Mouse (Mus musculus): ENCODE measurements around the gene Surf2.

Gene Surf2

DNA sequence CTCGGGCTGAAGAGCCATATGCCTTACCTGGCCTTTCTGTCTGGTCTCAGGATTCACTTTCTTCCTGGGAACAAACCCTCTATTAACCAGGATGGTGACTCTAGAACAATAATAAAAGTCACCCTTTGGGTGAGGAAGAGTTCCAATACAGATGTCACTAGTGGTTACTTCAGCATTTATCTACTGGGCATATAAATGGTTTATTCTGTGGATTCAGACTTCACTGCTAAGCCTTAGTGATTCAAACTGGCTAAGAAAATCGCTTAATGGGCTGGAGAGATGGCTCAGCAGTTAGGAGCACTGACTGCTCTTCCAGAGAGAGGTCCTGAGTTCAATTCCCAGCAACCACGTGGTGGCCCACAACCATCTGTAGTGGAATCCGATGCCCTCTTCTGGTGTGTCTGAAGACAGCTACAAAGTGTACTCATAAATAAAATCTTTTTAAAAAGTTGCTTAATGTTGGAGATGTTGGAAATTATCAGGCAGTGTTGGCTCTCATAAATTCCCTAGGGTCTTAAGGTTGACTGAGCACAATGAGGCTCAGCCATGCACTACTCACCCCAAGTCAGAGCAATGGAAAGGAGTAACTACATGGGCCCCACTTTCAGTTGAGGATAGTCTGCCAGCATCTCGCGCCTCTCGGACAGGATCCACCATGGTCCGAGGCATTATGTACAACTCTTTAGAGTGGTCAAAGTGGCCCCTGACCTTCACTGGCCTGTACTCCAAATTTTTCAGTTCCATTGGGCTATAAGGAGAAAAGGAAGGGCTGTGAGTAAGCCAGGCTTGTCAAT lies 1.8 kb upstream of the Surf2 start:
- no peak for DNase-seq (ENCODE audit: low spot score)

DNA sequence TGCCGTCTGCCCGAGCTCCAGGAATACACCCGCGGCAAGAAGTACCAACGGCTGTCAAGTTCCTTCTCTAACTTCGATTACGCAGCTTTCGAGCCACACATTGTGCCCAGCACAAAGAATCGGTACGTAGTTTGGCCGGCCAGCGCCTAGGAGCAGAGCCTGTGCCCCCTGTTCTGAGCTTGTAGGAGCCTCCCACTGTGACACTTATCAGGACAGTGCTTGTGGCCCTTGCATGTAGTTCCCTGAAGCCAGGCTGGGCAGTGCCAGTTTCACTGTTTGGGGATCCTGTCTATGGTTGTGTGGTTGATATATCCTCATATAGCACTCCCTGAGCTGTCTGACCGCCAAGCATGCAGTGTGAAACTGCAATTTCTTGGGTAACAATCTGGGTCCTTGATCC lies 571 bp downstream of the Surf2 start:
- no peak for DNase-seq (ENCODE audit: low spot score)

DNA sequence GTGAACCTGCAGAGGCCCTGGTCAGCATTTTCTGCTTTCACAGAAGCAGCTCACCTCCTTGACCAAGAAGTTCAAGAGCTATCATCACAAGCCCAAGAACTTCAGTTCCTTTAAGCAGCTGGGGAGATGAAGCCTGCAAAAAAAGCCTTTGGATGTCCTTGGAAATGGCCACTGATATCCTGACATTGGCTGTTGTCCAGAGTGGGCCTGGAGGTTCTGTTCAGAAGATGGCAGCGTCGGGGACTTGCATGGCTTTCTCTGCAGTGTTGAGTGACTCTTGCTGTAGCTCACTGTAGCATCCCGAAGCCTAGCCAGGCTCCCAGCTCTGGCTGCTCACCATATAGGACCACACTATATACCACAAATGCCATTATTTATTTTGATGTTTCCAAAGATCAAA lies 3.5 kb downstream of the Surf2 start:
- DNase-seq (ENCODE audit: low spot score), result no peak

DNA sequence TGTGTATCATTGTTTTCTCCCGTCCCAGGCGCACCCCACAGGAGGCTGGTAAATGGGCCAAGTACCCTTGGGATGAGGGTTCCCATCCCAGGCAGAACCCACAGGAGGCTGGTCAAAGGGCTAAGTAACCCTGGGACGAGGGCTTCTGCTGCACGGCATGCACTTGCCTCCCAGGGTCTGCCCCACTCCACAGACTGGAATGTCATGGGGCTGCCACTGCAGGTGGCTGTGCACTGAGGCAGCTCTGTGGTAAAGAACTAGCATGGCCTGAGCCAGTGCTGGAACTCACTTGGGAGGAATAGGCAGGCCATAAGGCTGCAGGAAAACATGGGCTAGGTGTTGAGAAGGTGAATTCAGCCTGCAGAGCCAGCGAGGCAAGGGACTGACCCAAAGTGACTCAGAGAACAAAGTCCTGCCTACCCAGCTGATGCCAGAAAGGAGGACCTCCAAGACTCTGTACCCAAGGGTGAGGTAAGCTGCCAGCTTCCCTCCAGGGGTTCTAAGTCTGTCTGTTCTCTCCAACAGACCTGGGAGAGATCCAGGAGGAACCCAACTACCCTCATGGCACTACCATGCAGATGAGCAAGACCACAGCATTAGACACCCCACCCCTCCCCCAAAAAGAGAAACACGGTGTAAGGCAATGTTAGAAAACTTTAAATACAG lies 4.2 kb downstream of the Surf2 start:
- DNase-seq (ENCODE audit: low spot score), result no peak

DNA sequence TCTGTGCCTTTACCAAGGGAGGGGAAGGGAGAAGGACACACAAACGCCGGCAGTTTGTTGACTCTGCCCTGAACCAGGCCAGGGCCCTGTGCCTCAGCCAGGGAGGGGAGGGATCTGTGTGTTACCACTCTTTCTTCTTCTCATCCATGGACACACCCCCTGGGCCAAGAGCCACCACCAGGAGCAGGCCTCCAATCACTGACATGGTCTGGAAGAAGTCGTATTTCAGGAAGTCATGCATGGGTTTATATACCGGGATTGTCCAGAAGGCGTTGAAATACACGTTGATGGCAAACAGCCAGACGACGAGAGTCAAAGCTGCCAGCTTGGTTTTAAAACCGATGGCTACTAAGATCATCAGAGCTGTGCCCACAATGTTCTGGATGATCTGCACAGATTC lies 5.6 kb downstream of the Surf2 start:
- no peak for DNase-seq (ENCODE audit: low spot score)

DNA sequence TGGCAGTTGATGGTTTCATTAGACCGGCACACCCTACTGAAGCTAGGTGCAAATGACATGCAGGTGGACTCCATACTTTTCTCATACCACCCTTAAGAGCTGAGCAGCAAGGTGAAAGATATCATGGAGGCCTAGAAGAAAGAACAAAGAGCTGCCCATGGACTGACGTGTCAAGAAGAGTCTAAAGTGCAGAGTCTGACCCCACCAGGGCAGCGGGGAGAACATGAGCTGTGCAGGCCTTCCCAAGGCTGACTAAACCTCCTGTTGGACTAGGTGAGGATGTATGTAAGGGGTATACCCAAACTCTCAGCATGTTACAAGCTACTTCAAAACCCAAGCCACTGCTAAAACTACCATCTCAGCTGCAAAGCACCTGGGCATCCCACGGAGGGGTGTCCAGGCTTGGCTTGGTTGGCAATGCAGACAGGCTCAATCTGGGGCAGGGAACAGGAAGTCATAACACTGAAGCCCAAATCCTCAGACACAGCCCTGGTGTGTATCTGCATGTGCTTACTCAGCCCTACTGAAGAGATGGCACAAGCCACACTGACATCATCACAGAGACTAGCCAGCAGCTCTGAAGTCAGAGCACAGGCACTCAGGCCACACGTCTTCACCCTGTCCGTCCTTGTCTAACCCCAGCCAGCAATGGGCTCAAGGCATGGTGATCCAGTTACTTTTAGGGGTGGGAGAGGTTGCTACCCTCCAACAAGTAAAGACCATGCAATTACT lies 11.7 kb downstream of the Surf2 start:
- no peak for DNase-seq (ENCODE audit: low spot score)

DNA sequence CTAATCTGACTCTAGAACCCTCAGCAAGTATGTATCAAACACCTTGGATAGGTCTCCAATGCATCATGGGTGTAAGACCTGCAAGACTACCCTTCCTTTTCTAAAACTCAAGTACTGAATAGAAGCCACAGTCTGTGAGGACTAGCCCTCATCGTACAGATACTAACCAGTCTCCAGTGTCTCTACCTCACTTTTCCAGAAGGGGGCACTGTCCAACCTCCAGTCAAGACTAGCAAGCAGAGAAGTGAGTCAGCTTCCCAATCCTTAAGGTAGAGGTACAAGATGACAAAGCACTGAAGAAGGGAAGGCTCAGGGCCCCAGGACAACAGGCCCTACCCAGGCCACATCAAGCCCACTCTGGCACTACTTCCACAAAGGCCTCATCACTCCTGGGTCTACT lies 14.2 kb downstream of the Surf2 start:
- peak; percentile 51 for DNase-seq (ENCODE audit: low spot score)

DNA sequence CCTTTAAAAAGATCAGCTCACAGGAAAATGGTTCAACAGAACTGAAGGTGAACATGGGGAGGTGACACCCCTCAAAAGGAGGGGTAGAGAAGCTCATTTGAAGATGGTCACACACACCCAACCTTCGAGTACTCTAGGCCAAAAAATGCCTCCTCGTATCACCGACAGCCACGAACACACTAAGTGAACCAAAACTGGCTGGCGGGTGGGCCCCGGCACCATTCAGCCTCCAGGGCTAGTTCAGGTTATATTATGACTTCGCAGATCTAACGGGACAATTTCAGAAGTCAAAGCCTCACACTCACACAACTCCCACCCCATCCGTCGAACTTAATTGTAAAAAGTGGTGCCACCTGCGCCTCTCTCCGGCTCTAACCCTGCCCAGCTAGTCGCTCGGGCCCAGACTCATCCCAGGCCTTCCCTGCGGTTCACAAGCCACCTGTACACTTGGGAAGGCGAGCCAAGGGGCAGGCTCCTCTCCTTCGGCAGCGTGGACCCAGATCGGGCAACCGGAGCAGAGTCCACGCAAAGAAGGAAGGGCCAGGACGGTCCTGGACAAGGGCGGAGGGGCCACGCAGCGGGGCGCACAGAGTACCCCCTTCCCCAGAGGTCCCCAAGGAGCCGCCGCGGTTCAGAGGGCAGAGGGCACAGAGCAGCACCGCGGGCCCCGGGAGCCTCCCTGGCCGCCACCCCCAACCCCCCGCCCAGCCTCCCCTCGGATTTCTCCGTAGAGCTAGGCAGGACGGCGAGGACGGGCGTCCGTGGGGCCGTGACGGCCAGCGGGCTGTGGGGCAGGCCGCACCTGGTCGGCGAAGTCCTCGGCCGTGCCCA lies 16.5 kb downstream of the Surf2 start:
- no peak for DNase-seq (ENCODE audit: low spot score)

DNA sequence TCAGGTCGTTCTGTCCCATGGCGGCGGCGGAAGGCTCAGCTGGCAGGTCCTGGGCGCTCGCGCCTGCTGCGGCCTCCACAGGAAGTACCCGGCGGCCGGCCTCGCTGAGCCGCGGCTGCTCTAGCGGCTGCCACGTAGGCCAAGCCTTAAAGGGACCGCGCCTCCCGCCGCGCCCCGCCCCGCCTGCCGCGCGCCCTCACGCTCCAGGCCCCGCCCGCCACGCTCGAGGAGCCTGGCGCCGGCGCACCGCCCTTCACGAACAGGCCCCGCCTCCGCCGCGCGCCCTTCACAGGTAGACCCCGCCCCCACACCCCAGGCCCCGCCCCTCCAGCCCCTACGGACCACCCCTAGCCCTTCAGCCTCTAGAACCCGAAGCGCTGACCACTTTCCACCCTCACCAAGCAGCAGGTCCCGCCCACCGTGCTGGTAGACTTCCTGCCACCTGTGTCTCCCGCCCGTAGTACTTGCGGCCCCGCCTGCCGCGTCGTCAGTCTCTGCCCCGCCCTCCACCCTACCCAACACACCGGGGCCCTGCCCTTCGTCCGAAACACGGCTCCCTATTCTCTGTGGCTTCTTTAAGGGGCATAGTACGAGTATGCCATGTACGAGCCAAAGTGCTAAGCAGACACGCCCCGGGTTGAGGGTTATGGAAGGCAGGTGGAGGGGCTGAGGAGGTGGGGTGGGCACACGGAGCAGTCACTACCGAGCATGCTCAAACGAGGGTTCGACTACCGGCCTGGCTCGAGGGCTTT lies 17.3 kb downstream of the Surf2 start, which contains the start of the genes Surf4 and Stkld1:
Surf4 (minus strand) TSS at position 625 of the 752 bp plus-strand sequence.
Stkld1 (plus strand) TSS at position 744 of the 752 bp plus-strand sequence.
- DNase-seq (ENCODE audit: low spot score), result peak; percentile 86

DNA sequence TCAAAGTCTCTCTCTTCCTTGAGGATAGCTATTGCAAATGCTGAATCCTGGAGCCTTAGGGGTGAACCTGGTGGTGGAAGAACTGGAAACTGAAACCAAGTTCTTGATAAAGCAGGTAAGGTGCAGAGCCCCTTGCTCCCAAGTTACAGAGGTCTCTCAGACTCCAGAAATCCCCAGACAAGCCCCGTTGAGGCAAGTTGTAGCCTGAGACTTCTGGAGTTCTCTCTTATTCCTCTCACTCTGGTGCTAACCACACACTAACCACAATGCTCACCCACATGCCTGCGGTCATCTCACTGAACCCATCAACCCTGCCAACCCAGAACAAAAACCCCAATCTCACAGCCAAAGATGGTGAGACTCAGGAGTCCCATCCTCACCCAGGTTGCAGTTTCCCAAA lies 19.1 kb downstream of the Surf2 start:
- no peak for DNase-seq (ENCODE audit: low spot score)

DNA sequence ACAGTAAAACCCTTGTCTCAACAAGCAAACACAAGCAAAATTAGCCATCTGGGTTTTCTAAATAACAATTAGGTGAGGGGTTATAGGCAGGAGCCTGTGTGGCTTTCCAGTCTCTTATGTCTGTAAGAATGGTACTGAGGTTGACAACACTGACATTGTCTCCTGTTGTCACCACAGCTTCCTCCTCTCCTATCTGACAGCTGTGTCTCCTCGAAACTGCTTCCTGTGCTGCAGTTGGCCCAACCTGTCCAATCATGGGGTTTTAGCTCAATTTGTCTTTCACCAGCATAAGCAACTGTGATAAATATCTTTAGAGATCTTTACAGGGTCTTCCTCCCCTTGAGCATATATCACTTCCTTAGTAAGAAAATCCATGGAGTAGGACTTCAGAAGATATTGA lies 20.3 kb downstream of the Surf2 start:
- DNase-seq (ENCODE audit: low spot score), result no peak

DNA sequence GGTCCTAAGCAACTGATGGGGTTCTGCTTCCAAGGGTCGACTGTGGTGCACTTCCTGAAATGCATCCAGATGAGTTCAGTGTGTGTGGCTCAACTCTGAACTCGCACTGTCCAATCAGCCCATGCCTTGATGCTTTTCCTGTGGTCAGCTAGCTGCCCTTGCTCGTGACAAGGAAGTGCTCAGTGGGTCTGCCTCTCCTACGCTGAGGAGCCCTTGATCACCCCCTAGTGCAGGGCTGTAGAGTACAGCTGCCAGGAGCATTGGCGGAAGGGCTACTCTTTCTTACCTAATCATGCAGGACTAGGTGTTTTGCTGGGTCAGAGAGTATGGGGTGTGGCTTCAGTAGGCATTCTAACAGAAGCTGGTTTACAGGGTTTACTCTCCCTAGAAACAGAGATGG lies 25.4 kb downstream of the Surf2 start:
- DNase-seq (ENCODE audit: low spot score), result no peak

DNA sequence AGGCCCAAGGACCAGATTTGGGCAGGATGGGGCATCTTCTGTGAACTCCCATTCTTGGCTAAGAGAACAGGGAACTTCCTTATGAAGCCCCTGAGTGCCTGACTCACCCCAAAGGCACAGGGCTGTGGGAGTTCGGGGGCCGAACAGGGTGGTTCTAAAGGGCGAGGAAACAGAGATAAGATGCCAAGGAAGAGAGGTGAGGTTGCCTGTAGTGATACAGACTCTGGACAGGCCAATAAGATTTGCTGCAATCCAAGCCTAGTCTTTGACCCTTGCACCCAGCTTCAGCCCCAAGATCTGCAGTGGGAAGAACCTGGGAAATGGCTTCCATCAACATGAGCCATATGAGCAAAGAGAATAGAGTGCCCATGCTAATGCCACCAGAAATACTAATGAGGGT lies 27.1 kb downstream of the Surf2 start:
- DNase-seq (ENCODE audit: low spot score), result no peak

DNA sequence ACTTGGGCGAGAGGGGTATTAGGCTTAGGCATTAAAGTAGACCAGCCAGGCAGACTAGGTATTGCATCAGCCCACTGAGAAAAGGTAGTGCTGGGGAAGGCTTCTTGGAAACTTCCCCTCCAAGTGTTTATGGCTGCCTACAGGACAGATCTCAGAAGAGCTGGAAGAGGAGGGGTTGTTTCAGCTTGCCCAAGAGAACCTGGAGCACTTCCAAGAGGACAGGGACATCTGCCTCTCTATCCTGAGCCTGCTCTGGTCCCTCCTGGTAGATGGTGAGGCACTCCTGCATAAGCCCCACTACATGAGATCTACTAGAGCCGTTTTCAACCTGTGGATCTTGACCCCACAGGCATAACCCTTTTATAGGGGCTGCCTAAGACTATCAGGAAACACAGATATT lies 34.2 kb downstream of the Surf2 start:
- DNase-seq (ENCODE audit: low spot score), result no peak

DNA sequence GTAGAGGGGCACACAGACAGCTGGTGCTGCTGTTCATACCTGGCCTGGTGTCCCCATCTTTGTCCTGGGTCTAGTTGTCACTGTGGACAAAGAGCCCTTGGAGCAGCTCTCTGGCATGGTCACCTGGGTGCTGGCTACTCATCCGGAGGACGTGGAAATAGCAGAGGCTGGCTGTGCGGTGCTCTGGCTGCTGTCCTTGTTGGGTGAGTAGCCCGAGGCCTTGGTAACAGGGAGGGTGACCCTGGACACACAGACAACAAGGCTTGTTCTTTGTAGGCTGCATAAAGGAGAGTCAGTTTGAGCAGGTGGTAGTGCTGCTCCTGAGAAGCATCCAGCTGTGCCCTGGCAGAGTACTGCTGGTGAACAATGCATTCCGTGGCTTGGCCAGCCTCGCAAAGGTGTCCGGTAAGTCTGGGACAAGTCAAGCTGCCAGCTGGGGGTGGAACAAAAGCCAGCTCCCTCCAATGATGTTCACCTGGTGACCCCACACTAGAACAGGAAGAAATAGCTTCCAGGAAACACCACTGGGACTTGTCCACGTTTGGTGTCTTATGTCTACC lies 35.3 kb downstream of the Surf2 start:
- no peak for DNase-seq (ENCODE audit: low spot score)

DNA sequence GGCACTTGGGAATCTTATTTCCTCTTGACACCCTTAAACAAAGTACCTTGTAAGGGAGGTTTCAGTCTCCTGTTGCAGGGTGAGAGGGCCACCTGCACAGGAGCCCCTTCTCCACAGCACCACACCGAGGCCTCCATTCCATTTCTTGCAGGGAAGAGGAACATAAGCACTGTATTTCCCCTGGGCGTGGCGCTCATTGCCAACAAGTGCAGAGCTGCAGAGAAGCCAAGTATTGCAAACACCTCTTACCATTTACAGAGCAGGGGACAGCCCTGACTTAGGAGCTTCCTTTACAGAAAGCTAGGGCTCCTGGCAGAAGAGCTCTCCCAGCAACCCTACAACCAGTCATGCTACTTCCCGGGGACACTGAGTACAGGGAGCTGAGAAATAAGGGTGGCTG lies 36.0 kb downstream of the Surf2 start:
- no peak for DNase-seq (ENCODE audit: low spot score)

DNA sequence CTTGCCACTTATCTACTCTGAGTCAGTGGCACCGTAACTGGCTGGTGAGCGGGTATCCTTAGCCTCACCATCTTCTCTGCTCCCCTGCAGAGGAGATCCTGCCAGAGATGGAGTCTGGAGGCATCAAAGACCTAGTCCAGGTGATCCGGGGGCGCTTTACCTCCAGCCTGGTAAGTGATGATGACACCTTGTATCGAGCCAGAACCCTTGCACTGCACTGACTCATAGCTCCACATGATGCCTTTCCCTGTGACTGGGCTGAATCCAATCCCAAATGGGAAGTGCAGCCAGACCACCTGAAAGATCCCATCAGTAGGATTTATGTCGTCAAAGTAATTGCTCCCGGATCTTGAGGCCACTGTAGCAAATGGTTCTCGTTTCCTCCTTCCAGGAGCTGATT lies 36.7 kb downstream of the Surf2 start:
- no peak for DNase-seq (ENCODE audit: low spot score)

DNA sequence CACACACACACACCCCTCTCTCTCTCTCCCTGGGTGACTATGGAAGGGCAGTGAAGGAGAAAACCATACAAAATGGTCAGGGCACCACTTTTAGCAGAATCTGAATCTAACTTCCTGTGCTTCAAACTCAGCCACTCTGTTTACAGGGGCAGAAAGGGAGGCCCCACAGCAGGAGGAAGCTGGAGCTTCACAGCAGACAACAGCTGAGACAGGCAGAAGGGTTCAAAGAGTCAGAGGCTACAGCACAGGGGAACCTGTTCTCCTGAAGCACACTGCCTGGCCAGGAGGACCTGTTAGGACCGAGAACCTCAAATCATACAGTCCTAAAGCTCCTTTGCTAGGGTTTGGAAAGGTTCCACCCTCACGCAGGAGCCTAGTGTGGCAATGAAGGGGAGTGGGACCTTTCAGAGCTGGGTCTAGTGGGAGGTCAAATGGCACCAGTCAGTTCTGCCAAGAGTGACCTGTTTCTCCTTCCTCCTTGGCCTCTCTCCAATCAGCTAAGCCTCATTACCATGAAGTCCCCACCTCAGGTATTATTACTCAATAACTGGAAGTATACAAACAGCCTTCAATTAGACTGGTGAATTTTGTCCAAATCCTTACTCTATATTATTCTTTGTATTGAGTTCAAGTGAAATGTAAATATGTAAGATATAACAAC lies 38.7 kb downstream of the Surf2 start:
- DNase-seq (ENCODE audit: low spot score), result no peak

DNA sequence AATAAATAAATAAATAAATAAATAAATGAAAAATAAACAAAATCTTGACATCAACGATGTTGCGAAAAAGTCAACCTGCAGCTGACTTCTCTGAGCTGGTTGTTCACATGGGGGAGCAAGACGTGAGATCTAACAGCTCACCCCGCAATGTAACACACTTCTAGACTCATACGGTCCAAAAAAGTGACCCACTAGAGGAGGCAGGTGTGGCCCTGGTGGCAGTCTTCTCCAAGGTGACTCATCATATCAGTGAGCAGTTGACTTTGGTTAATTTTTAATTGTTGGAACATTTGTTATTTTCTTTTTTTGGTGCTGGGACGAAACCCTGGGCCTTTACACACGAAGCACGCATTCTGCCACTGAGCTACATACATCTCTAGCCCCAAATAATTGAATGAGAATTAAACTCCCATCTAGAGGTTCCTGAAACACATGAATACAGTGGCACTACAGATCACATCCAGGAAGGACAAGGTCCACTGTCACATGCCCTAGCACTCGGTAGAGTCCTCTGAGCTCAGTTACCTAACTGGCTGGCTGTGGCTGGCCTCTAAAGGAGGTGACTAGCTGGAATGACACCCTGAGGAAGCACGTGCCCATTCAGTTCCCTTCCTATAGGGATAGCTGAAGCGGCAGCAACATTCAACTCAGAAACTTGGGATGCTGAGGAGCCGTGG lies 40.8 kb downstream of the Surf2 start:
- DNase-seq (ENCODE audit: low spot score), result no peak

DNA sequence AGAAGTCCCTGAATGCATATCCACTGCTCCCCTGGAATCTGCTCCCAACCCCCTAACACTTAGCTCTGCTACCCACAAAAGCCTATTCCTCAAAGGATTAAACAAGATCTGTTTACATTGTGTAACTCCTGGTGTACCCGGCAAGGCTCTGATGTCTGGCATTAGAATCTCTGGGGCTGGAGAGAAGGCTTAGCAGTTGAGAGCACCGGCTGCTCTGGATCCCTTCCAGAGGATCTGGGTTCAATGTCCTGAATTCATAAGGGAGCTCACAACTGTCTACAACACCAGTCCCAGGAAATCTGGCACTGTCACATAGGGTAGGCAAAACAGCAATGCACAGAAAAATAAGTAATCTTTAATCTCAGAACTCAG lies 41.3 kb downstream of the Surf2 start:
- DNase-seq (ENCODE audit: low spot score), result no peak

All from spleen, adult 12 weeks (tissue).